Mouse (Mus musculus) lung, postnatal 0 days (tissue): ENCODE measurements around the gene Gstp1. TPM values are rescaled to one million over a fixed set of nuclear protein-coding genes. Genes with fewer than 3 reads are reported as not detected.

Source experiments
- ATAC-seq: fragments of 200-750 bp; cut with Nextera tagmentation; 2 replicates; pipeline ENCODE4 v1.8.0; 2017; ENCODE audit warnings: moderate library complexity
- DNase-seq: peaks from one replicate; pipeline ENCODE4 v3.0.0-alpha.2; 2016; ENCODE audit warnings: low spot score
- H3K27ac ChIP-seq: fragments of 300-500 bp; sonication (generic); 2 replicates; pipeline ENCODE4 v1.5.1; 2014; ENCODE audit warnings: antibody characterized with exemption, mild to moderate bottlenecking, low read length, mixed read lengths
- H3K27me3 ChIP-seq: fragments of 300-500 bp; sonication (generic); replicated peaks from 2 replicates; pipeline ENCODE4 v1.6.1; 2014; ENCODE audit warnings: low read length, mixed read lengths; ENCODE audit not compliant: insufficient read depth
- H3K36me3 ChIP-seq: fragments of 300-500 bp; sonication (generic); 2 replicates; pipeline ENCODE4 v1.6.1; 2014; ENCODE audit warnings: low read length, mixed read lengths; ENCODE audit not compliant: insufficient read depth
- H3K4me1 ChIP-seq: fragments of 300-500 bp; sonication (generic); 2 replicates; pipeline ENCODE4 v1.6.1; 2014; ENCODE audit warnings: antibody characterized with exemption, low read depth, low read length, mixed read lengths; ENCODE audit not compliant: insufficient read depth
- H3K4me2 ChIP-seq: fragments of 300-500 bp; sonication (generic); replicated peaks from 2 replicates; pipeline ENCODE4 v1.6.1; 2014; ENCODE audit warnings: low read depth, mild to moderate bottlenecking, low read length, moderate library complexity, mixed read lengths
- H3K4me3 ChIP-seq: fragments of 300-500 bp; sonication (generic); 2 replicates; pipeline ENCODE4 v1.5.1; 2014; ENCODE audit warnings: low read depth, low read length
- H3K9ac ChIP-seq: fragments of 300-500 bp; sonication (generic); replicated peaks from 2 replicates; pipeline ENCODE4 v1.6.1; 2014; ENCODE audit warnings: low read depth, mild to moderate bottlenecking
- H3K9me3 ChIP-seq: fragments of 300-500 bp; sonication (generic); 2 replicates; pipeline ENCODE4 v1.6.1; 2016; ENCODE audit warnings: low read length, mixed read lengths
- CTCF ChIP-seq: IDR thresholded peaks from 2 replicates; pipeline ENCODE4 v1.5.1; 2016; ENCODE audit warnings: antibody characterized with exemption, mild to moderate bottlenecking
- EP300 ChIP-seq: IDR thresholded peaks from 2 replicates; pipeline ENCODE4 v1.6.1; 2016; ENCODE audit warnings: antibody characterized with exemption, mild to moderate bottlenecking, control low read depth
- WGBS: fragments of 180-500 bp; shearing (Covaris S2); extraction: QIAGEN DNeasy Blood & Tissue Kit; methylation state at CpG from one replicate; pipeline ENCODE4 v1.1.7; 2014; 5-methylcytosine and 5-hydroxymethylcytosine counted together
- polyA plus RNA-seq: library from polyadenylated mRNA; unstranded; fragments of >200 nt; fragmentation: Nextera tagmentation; extraction: Ambion mirVana; gene quantifications from 2 replicates; pipeline ENCODE4 v1.2.1, GENCODE M21; 2015

Gene Gstp1
- polyA plus RNA-seq, 1 experiment from 2014 or later: 288 TPM

GRCm38 (mm10) chr19:4015635-4016034 is 22.1 kb downstream of the Gstp1 start:
- Histone ChIP-seq H3K4me3 (no peak overlapping the region), H3K4me2 (no peak overlapping the region), H3K27me3 (no peaks in the 10 kb centered on the region), H3K36me3 (no peaks in the 10 kb centered on the region), H3K9ac (no peak overlapping the region), H3K4me1 (peaks cover 5% of the 10 kb centered on the region; the same call in 1 of the 2 replicates), H3K9me3 (no peaks in the 10 kb centered on the region), H3K27ac (no peak overlapping the region)
- DNase-seq: no peak
- TF ChIP-seq EP300: no peak
- no peak for TF ChIP-seq CTCF
- ATAC-seq: no peak
- 60% methylated on average over 5 of the region's 5 CpGs for WGBS

GRCm38 (mm10) chr19:4014802-4015201 is 23.0 kb downstream of the Gstp1 start:
- H3K9ac ChIP-seq: no peak overlapping the region
- no peak for ATAC-seq
- no peak for DNase-seq
- H3K4me1 ChIP-seq: peaks cover 5% of the 10 kb centered on the region; the same call in 1 of the 2 replicates
- no peak overlapping the region for H3K4me2 ChIP-seq
- 0 out of 2 replicates have a peak, but pooled peaks cover 7% of the 10 kb centered on the region for H3K36me3 ChIP-seq
- H3K27ac ChIP-seq: no peak overlapping the region
- TF ChIP-seq EP300 (no peak), CTCF (no peak)
- no peaks in the 10 kb centered on the region for H3K27me3 ChIP-seq
- no peak overlapping the region for H3K4me3 ChIP-seq
- no peaks in the 10 kb centered on the region for H3K9me3 ChIP-seq

GRCm38 (mm10) chr19:4013066-4013465 is 24.7 kb downstream of the Gstp1 start:
- WGBS: 11% methylated on average over 9 of the region's 9 CpGs
- no peak overlapping the region; the same call in 1 of the 2 replicates for H3K4me2 ChIP-seq
- peak overlapping the region; percentile 66 for H3K4me3 ChIP-seq
- H3K36me3 ChIP-seq: peaks cover 22% of the 10 kb centered on the region; the same call in 1 of the 2 replicates
- ATAC-seq: peak; percentile 1; the same call in 1 of the 2 replicates
- no peaks in the 10 kb centered on the region for H3K27me3 ChIP-seq
- H3K9me3 ChIP-seq: no peaks in the 10 kb centered on the region
- DNase-seq: no peak
- peaks cover 5% of the 10 kb centered on the region; the same call in 1 of the 2 replicates for H3K4me1 ChIP-seq
- no peak overlapping the region for H3K9ac ChIP-seq
- H3K27ac ChIP-seq: no peak overlapping the region
- TF ChIP-seq CTCF (no peak), EP300 (no peak)

GRCm38 (mm10) chr19:4012432-4013022 is 25.3 kb downstream of the Gstp1 start, which contains the start of gene Ndufv1:
Gene Ndufv1 (minus strand): TSS chr19:4012806.
- peaks cover 5% of the 10 kb centered on the region; the same call in 1 of the 2 replicates for H3K4me1 ChIP-seq
- peak within 1 kb of the TSS; percentile 66 for H3K4me3 ChIP-seq
- WGBS: under 1% methylated on average over 44 of the region's 45 CpGs
- no peaks in the 10 kb centered on the region for H3K9me3 ChIP-seq
- peak; percentile 99 for ATAC-seq
- peak; percentile 100 for DNase-seq
- H3K27ac ChIP-seq: peak within 1 kb of the TSS; percentile 79
- peaks cover 22% of the 10 kb centered on the region; the same call in 1 of the 2 replicates for H3K36me3 ChIP-seq
- peak; percentile 48; the same call in 1 of the 2 replicates for TF ChIP-seq EP300
- peak; percentile 95 for TF ChIP-seq CTCF
- no peaks in the 10 kb centered on the region for H3K27me3 ChIP-seq
- peak within 1 kb of the TSS; percentile 76 for H3K9ac ChIP-seq
- H3K4me2 ChIP-seq: peak within 1 kb of the TSS; percentile 72

GRCm38 (mm10) chr19:4011086-4011485 is 26.7 kb downstream of the Gstp1 start:
- H3K36me3 ChIP-seq: peaks cover 23% of the 10 kb centered on the region
- no peaks in the 10 kb centered on the region for H3K27me3 ChIP-seq
- no peaks in the 10 kb centered on the region for H3K9me3 ChIP-seq
- H3K27ac ChIP-seq: no peak overlapping the region
- H3K4me3 ChIP-seq: no peak overlapping the region
- DNase-seq (no peak), ATAC-seq (no peak)
- H3K4me2 ChIP-seq: no peak overlapping the region
- H3K4me1 ChIP-seq: peaks cover 5% of the 10 kb centered on the region; the same call in 1 of the 2 replicates
- no peak for TF ChIP-seq EP300
- no peak for TF ChIP-seq CTCF
- H3K9ac ChIP-seq: no peak overlapping the region
- 91% methylated on average over 5 of the region's 5 CpGs for WGBS

GRCm38 (mm10) chr19:4005971-4006370 is 31.8 kb downstream of the Gstp1 start:
- Histone ChIP-seq H3K36me3 (peaks cover 27% of the 10 kb centered on the region), H3K27ac (no peak overlapping the region), H3K4me2 (no peak overlapping the region), H3K4me1 (peaks cover 3% of the 10 kb centered on the region; the same call in 1 of the 2 replicates), H3K4me3 (no peak overlapping the region), H3K27me3 (no peaks in the 10 kb centered on the region), H3K9me3 (no peaks in the 10 kb centered on the region), H3K9ac (no peak overlapping the region)
- WGBS: 93% methylated on average over 8 of the region's 8 CpGs
- DNase-seq (no peak), ATAC-seq (no peak)
- TF ChIP-seq CTCF (no peak), EP300 (no peak)
